Mouse (Mus musculus): ENCODE measurements at regions not wholly inside any gene's neighbourhood (a gene's known extent, or its start where the extent isn't known, plus 50 kb on each side); places are given as distances from the start of the nearest gene placed in this dataset.

GRCm38 (mm10) chr12:25298766-25299165 lies 201.8 kb upstream of the Id2 start:
- no peak for TF ChIP-seq GATA1 (IDR thresholded peaks at IDR 0.05; ENCODE audit: borderline replicate concordance, low read length)
- TF ChIP-seq FLI1 (IDR thresholded peaks at IDR 0.05; ENCODE audit: low read length): no peak

All from megakaryocyte, embryonic 14.5 days (primary cell).